Mouse (Mus musculus): ENCODE measurements around the gene Rnh1. TPM values are rescaled to one million over a fixed set of nuclear protein-coding genes. Genes with fewer than 3 reads are reported as not detected.

The Rnh1 gene
- polyA plus RNA-seq (2014; fragmentation: Illumina TruSeq; extraction: RNeasy Lipid Tissue Mini Kit (QIAGEN cat#74804); ENCODE audit: insufficient read depth, low read depth, low replicate concordance): 139 TPM

GRCm38 (mm10) chr7:141172116-141173006 lies at the start of gene Rnh1:
TSS of gene Rnh1 (minus strand) at chr7:141172857.

DNA sequence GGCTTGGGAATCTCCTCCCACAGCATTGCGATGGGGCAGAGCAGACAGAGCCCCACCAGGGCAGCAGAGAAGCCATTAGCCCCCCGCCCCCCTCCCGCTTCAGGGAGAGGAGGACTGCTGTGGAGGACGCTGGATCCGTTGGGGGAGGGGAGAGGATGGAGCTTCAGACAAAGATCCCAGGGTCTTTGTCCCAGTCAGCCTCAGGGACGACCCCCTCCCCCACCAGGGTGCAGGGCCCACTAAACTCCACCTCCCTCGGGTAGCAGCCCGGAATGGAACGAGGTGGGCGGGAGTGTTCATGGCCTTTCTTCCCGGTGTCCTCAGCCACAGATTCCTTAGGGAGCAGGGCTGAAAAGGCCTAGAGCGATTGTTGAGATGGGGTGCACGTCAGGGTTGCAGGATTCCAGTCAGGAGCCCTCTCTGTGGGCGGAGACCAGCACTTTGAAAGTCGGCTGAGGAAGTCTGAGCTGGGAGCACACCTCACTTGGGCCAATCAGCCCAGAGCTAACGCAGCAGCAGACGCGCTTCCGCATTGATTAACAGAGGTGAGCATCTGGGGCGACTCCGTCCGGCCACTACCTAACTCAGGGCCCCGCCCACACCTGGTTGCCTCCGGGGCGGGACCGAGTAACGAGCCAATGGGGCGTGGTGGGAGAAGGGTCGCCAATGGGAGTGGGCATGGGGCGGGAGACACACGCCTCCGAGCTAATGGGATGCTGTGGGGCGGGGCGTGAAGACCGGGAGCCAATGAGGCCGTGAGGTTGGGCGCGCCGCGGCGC lies 42.6 kb upstream of the Rnh1 start, which contains the start of gene Rassf7:
Rassf7 (plus strand) TSS at position 760 of the 779 bp plus-strand sequence.

DNA sequence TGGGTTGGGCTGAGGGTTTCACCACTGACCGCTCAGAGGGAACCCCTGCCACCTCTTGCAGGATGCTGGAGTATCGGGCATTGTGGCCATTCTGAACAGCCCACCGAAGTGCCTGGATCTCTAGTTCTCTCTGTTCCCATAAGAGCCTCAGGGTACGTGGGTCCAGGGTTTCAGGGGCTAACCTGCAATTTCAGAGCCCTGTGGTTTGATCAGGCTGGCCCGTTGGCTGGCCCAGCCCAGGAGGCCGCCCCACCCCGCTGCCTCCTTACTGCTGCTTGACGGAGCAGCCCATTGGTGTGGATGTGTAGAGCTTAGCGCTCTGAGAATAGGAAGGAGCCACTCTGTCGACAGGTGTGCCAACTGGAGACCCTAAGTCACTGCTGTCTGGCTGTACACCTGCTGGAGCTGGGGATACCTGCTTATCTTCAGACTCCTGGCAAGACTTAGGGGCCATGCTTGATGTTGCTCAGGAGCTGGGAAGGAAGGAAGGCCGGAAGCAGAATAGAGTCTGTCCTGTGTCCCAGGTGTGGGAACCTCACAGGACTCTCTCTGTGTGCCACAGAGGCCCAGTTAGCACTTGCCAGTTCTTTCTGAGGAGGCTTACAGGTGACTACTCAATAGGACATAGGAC lies 41.1 kb upstream of the Rnh1 start, which contains the start of gene Lmntd2:
Lmntd2 (minus strand) TSS at position 476 of the 631 bp plus-strand sequence.

GRCm38 (mm10) chr7:141193948-141194347 lies 21.3 kb upstream of the Rnh1 start, which contains the start of the genes Hras and Lrrc56:
TSS of gene Hras (minus strand) at chr7:141194005.
TSS of gene Lrrc56 (plus strand) at chr7:141194157.

GRCm38 (mm10) chr7:141122245-141122644 lies 50.4 kb downstream of the Rnh1 start, which contains the start of gene Ptdss2:
TSS of gene Ptdss2 (plus strand) at chr7:141122382.

GRCm38 (mm10) chr7:141117636-141118035 lies 55.0 kb downstream of the Rnh1 start, which contains the start of gene Ano9:
TSS of gene Ano9 (minus strand) at chr7:141117806.

Other genes starting within 250 kb of the Rnh1 start
- 13.7 TPM for gene Pgghg, start 231.5 kb downstream of the Rnh1 start, polyA plus RNA-seq (2014; fragmentation: Illumina TruSeq; extraction: RNeasy Lipid Tissue Mini Kit (QIAGEN cat#74804); ENCODE audit: insufficient read depth, low read depth, low replicate concordance)
- 1.2 TPM for gene Ifitm5, start 222.6 kb downstream of the Rnh1 start, polyA plus RNA-seq (2014; fragmentation: Illumina TruSeq; extraction: RNeasy Lipid Tissue Mini Kit (QIAGEN cat#74804); ENCODE audit: insufficient read depth, low read depth, low replicate concordance)
- not detected for gene Gm45717, start 216.9 kb downstream of the Rnh1 start, polyA plus RNA-seq (2014; fragmentation: Illumina TruSeq; extraction: RNeasy Lipid Tissue Mini Kit (QIAGEN cat#74804); ENCODE audit: insufficient read depth, low read depth, low replicate concordance)
- gene Ifitm2, start 216.9 kb downstream of the Rnh1 start, polyA plus RNA-seq (2014; fragmentation: Illumina TruSeq; extraction: RNeasy Lipid Tissue Mini Kit (QIAGEN cat#74804); ENCODE audit: insufficient read depth, low read depth, low replicate concordance): 663 TPM
- gene Ifitm1, start 205.6 kb downstream of the Rnh1 start, polyA plus RNA-seq (2014; fragmentation: Illumina TruSeq; extraction: RNeasy Lipid Tissue Mini Kit (QIAGEN cat#74804); ENCODE audit: insufficient read depth, low read depth, low replicate concordance): 139 TPM
- gene Ifitm3, start 162.1 kb downstream of the Rnh1 start, polyA plus RNA-seq (2014; fragmentation: Illumina TruSeq; extraction: RNeasy Lipid Tissue Mini Kit (QIAGEN cat#74804); ENCODE audit: insufficient read depth, low read depth, low replicate concordance): 811 TPM
- 21.7 TPM for gene Ifitm6, start 154.9 kb downstream of the Rnh1 start, polyA plus RNA-seq (2014; fragmentation: Illumina TruSeq; extraction: RNeasy Lipid Tissue Mini Kit (QIAGEN cat#74804); ENCODE audit: insufficient read depth, low read depth, low replicate concordance)
- not detected for gene Gm17387, start 143.7 kb downstream of the Rnh1 start, polyA plus RNA-seq (2014; fragmentation: Illumina TruSeq; extraction: RNeasy Lipid Tissue Mini Kit (QIAGEN cat#74804); ENCODE audit: insufficient read depth, low read depth, low replicate concordance)
- not detected for gene B4galnt4, start 111.8 kb downstream of the Rnh1 start, polyA plus RNA-seq (2014; fragmentation: Illumina TruSeq; extraction: RNeasy Lipid Tissue Mini Kit (QIAGEN cat#74804); ENCODE audit: insufficient read depth, low read depth, low replicate concordance)
- gene Pkp3, start 94.6 kb downstream of the Rnh1 start, polyA plus RNA-seq (2014; fragmentation: Illumina TruSeq; extraction: RNeasy Lipid Tissue Mini Kit (QIAGEN cat#74804); ENCODE audit: insufficient read depth, low read depth, low replicate concordance): 12.5 TPM
- 23.1 TPM for gene Sigirr, start 72.3 kb downstream of the Rnh1 start, polyA plus RNA-seq (2014; fragmentation: Illumina TruSeq; extraction: RNeasy Lipid Tissue Mini Kit (QIAGEN cat#74804); ENCODE audit: insufficient read depth, low read depth, low replicate concordance)
- 1.0 TPM for gene Ano9, start 55.1 kb downstream of the Rnh1 start, polyA plus RNA-seq (2014; fragmentation: Illumina TruSeq; extraction: RNeasy Lipid Tissue Mini Kit (QIAGEN cat#74804); ENCODE audit: insufficient read depth, low read depth, low replicate concordance)
- 14.6 TPM for gene Ptdss2, start 50.5 kb downstream of the Rnh1 start, polyA plus RNA-seq (2014; fragmentation: Illumina TruSeq; extraction: RNeasy Lipid Tissue Mini Kit (QIAGEN cat#74804); ENCODE audit: insufficient read depth, low read depth, low replicate concordance)
- 93.0 TPM for gene Hras, start 21.1 kb upstream of the Rnh1 start, polyA plus RNA-seq (2014; fragmentation: Illumina TruSeq; extraction: RNeasy Lipid Tissue Mini Kit (QIAGEN cat#74804); ENCODE audit: insufficient read depth, low read depth, low replicate concordance)
- gene Lrrc56, start 21.3 kb upstream of the Rnh1 start, polyA plus RNA-seq (2014; fragmentation: Illumina TruSeq; extraction: RNeasy Lipid Tissue Mini Kit (QIAGEN cat#74804); ENCODE audit: insufficient read depth, low read depth, low replicate concordance): 7.3 TPM
- gene Lmntd2, start 41.2 kb upstream of the Rnh1 start, polyA plus RNA-seq (2014; fragmentation: Illumina TruSeq; extraction: RNeasy Lipid Tissue Mini Kit (QIAGEN cat#74804); ENCODE audit: insufficient read depth, low read depth, low replicate concordance): 1.0 TPM
- 55.1 TPM for gene Rassf7, start 43.0 kb upstream of the Rnh1 start, polyA plus RNA-seq (2014; fragmentation: Illumina TruSeq; extraction: RNeasy Lipid Tissue Mini Kit (QIAGEN cat#74804); ENCODE audit: insufficient read depth, low read depth, low replicate concordance)
- 26.6 TPM for gene Phrf1, start 55.9 kb upstream of the Rnh1 start, polyA plus RNA-seq (2014; fragmentation: Illumina TruSeq; extraction: RNeasy Lipid Tissue Mini Kit (QIAGEN cat#74804); ENCODE audit: insufficient read depth, low read depth, low replicate concordance)
- gene Irf7, start 93.6 kb upstream of the Rnh1 start, polyA plus RNA-seq (2014; fragmentation: Illumina TruSeq; extraction: RNeasy Lipid Tissue Mini Kit (QIAGEN cat#74804); ENCODE audit: insufficient read depth, low read depth, low replicate concordance): 21.8 TPM
- 0.23 TPM for gene Cdhr5, start 103.9 kb upstream of the Rnh1 start, polyA plus RNA-seq (2014; fragmentation: Illumina TruSeq; extraction: RNeasy Lipid Tissue Mini Kit (QIAGEN cat#74804); ENCODE audit: insufficient read depth, low read depth, low replicate concordance)
- gene Sct, start 106.3 kb upstream of the Rnh1 start, polyA plus RNA-seq (2014; fragmentation: Illumina TruSeq; extraction: RNeasy Lipid Tissue Mini Kit (QIAGEN cat#74804); ENCODE audit: insufficient read depth, low read depth, low replicate concordance): not detected
- gene Drd4, start 119.1 kb upstream of the Rnh1 start, polyA plus RNA-seq (2014; fragmentation: Illumina TruSeq; extraction: RNeasy Lipid Tissue Mini Kit (QIAGEN cat#74804); ENCODE audit: insufficient read depth, low read depth, low replicate concordance): not detected
- 20.4 TPM for gene Deaf1, start 154.8 kb upstream of the Rnh1 start, polyA plus RNA-seq (2014; fragmentation: Illumina TruSeq; extraction: RNeasy Lipid Tissue Mini Kit (QIAGEN cat#74804); ENCODE audit: insufficient read depth, low read depth, low replicate concordance)
- 25.4 TPM for gene Tmem80, start 154.9 kb upstream of the Rnh1 start, polyA plus RNA-seq (2014; fragmentation: Illumina TruSeq; extraction: RNeasy Lipid Tissue Mini Kit (QIAGEN cat#74804); ENCODE audit: insufficient read depth, low read depth, low replicate concordance)
- 30.4 TPM for gene Eps8l2, start 166.0 kb upstream of the Rnh1 start, polyA plus RNA-seq (2014; fragmentation: Illumina TruSeq; extraction: RNeasy Lipid Tissue Mini Kit (QIAGEN cat#74804); ENCODE audit: insufficient read depth, low read depth, low replicate concordance)
- gene Taldo1, start 219.3 kb upstream of the Rnh1 start, polyA plus RNA-seq (2014; fragmentation: Illumina TruSeq; extraction: RNeasy Lipid Tissue Mini Kit (QIAGEN cat#74804); ENCODE audit: insufficient read depth, low read depth, low replicate concordance): 203 TPM
- gene Gatd1, start 241.3 kb upstream of the Rnh1 start, polyA plus RNA-seq (2014; fragmentation: Illumina TruSeq; extraction: RNeasy Lipid Tissue Mini Kit (QIAGEN cat#74804); ENCODE audit: insufficient read depth, low read depth, low replicate concordance): 24.6 TPM